Mouse (Mus musculus) heart, adult 9 months (tissue): ENCODE data around the gene Fez2.

Source experiments
- DNase-seq, 2 experiments: peaks; one replicate each; pipeline ENCODE4 v3.0.0; 2022; ENCODE audit warnings: low spot score in 2 of 2

Fez2 gene

DNA sequence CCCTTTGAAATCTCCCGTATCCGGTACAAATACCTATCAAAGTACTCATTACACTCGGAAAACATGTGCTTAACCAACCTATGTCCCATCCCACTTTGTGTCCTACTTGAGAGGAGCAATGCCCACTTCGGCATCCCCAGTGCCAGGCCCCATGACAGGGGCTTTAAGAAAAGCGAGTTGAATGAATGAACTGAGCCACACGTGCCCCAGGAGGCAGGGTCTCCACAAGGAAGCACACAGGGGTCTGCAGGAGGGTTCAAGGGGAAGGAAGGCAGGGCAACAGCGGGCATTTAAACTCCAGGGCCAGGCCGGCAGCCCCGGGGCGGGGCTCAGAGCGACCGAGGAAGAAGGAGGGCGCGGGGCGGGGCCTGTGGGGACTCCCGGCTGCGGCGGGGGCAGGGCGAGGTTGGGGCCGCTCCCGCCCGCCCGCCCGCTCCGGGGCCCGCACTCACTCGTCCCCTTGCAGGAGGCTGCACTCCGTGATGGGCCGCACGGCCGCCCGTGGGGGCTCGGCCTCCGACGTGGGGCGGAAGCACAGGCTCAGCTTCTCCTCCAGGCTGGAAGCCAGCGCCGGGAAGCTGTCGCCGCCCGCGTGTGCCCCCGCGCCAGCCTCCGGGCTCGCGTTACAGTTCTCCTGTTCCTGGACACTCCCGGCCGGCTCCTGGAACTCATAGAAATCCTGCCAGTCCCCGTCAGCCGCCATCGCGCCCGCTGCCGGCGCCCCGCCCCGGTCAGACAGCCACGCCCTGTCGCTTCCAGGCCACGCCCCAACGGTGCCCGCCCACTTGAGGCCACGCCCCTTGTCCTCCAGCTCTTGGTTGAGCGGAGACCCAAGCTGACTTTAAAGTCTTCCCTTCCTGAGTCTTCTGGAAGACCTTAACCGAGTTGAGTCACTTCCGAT lies at the start of gene Fez2:
TSS of gene Fez2 (minus strand) at position 772 of the 901 bp plus-strand sequence.
- DNase-seq, result peak; percentile 93 to 95

DNA sequence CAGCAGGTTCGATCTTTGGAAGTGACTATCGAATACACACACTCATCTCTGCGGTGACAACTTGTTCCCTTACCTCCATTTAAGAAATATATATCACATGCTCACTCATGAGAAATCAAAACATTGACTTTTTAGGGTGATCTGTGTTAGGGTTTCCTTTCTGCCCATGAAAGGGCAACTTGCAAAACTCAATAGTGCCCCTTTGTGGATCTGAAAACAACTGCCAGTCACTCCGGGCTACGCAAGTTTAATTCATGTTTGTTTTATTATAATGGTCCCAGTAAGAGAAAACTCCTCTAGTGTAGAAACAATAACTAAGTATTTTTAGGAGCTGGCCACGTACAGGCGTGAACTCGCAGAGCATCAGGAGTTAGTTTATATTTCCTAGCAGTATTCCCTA lies 47.5 kb upstream of the Fez2 start:
- no peak for DNase-seq

- no peak for DNase-seq
Measured at GRCm38 (mm10) chr17:78465071-78465470, 47.1 kb upstream of the Fez2 start.

GRCm38 (mm10) chr17:78460140-78460539 lies 42.2 kb upstream of the Fez2 start:
- DNase-seq, result no peak

- no peak for DNase-seq
Measured at GRCm38 (mm10) chr17:78455556-78455955, 37.6 kb upstream of the Fez2 start.

- DNase-seq, result peak; percentile 41 to 76
Measured at GRCm38 (mm10) chr17:78455114-78455513, 37.2 kb upstream of the Fez2 start.

GRCm38 (mm10) chr17:78454189-78454977 lies 36.4 kb upstream of the Fez2 start:
- DNase-seq, result peak in 1 of 2 experiments; percentile 32

- DNase-seq, result no peak
Measured at GRCm38 (mm10) chr17:78453529-78453928, 35.6 kb upstream of the Fez2 start.

DNA sequence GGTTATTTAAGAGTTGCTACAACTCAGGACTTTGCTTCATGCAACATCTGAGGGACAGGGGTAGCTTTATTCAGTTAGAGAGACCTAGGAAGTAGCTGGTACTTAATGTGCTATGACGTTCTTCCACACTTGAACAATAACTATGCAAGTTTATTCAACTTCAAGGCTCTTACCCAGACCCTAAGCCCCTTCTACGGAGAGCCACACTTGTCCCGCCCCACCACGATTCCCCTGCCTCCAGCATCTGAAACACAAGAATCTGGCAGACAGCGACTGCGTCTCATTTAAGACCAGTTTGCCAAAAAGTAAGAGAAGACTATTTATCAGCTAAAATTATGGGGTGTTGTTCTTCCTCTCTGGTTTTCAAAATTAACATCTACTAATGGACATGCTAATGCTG lies 33.9 kb upstream of the Fez2 start:
- DNase-seq, result no peak

DNA sequence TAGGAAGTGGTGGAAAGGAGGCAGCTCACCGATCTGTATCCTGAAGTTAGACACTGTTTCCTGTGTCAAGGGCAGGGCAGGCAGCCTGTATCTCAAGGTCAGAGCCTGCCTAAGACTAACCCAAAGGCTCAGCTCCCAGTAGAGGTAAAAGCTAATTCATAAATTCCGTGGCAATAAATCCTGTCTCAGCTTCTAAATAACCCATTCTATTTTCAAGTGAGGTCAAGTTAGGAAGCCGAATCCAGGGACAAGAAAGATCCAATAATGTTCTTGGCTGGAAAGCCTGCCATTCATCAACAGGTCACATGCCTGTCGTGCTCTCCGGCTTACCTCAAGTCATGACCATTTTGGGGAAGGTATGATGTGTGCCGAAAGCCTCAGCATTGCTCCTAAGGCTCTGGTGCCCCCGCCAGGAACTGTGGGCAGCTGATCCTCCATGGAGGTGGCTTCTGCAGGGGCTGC lies 33.4 kb upstream of the Fez2 start:
- peak; percentile 39 for DNase-seq

DNA sequence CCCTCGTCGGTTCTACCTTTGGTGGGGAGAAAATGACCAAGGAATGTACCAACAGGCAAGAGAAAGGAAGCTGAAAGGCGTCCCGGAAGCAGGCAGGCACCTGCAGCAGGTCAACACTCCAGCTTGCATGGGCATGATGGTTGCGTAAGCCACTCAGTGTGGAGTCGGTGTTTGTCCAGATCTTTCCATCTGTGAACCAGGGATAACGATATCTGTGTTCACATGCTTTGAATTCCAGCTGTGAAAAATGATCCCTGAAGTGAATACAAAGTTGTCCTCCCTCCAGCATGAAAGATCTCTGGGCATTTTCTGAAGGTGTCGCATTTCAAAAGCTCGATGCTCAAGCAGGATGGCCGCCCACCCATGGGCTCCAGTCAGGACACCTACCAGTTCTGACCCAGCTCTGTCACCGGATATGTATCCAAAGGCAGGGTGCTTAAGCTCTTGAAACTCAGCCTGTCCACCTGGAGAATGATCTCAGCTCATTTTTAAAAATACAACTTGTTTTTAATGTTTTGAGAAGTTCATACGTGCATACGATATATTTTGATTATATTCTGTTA lies 31.8 kb upstream of the Fez2 start:
- DNase-seq, result no peak

DNA sequence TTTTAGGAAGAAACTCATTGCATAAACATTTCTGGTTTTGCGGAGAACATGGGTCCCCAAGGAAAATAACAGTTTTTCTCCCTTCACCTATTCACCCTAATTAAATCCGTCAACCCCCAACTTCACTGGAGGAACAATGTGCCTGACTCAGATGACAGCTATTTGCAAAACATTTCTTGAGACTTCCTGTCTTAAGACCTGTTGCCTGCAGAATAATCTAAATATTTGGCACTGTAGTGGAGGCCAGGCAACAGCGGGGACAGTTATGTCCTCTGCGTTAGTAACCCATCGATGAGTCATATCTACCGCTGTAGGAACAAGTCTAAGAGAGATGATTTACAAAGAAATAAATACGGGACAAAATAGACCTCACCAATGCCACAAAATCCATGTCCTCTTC lies 26.9 kb upstream of the Fez2 start:
- no peak for DNase-seq

DNA sequence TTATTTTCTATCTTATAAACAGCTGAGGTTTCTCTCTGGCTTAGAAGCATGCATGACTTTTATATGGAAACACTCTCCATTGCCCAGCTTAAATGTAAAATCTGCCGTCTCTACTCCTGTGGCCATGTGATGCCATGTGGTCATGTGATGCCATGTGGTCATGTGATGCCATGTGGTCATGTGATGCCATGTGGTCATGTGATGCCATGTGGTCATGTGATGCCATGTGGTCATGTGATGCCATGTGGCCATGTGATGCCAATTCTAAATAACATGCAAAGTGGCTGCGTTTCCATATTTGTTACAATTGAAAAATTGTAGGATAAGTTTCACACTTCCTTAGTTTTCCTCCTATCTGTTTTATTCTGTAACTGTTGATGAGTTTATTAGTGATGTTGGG lies 22.8 kb upstream of the Fez2 start:
- DNase-seq, result no peak

GRCm38 (mm10) chr17:78437161-78437560 lies 19.2 kb upstream of the Fez2 start:
- no peak for DNase-seq

DNA sequence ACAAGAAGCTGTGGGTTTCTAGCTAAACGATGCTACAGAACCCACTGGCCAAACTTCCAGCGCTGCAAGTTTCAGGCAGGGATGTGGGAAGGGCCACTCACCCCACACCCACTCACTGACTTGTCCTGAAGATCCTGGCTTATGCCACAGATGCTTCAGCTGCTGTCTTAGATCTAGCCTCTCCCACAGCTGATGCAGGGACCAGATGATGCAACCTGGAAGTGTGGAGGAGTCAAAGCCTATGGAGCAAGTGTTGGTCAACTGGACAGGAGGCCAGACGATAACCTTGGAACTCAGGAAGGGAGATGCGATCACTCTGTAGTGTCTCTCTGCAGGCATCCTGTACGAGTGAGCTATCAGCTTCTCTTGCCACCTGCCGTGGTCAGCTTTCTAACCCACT lies 17.7 kb upstream of the Fez2 start:
- DNase-seq, result no peak

DNA sequence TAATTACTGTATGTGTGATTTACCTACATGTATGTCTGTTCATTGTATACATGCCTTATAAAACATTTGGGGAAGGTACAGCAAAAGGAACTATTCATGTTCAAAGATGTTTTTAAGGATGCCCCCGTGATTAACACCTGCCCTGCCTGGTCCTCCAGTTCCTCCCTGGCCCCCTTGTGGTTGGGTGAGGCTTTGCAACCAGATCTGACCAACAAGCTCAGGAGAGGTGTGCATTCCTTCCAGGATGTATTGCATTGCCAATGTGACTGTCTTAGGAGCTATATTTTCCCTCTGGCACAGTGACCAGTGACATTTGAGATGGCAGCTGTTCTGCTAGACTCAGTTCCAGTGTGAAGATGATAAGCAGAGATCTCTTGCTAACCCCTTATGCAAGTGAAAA lies 16.8 kb upstream of the Fez2 start:
- DNase-seq, result peak in 1 of 2 experiments; percentile 41

GRCm38 (mm10) chr17:78430374-78430773 lies 12.4 kb upstream of the Fez2 start:
- no peak for DNase-seq

- no peak for DNase-seq
Measured at GRCm38 (mm10) chr17:78429051-78429450, 11.1 kb upstream of the Fez2 start.

DNA sequence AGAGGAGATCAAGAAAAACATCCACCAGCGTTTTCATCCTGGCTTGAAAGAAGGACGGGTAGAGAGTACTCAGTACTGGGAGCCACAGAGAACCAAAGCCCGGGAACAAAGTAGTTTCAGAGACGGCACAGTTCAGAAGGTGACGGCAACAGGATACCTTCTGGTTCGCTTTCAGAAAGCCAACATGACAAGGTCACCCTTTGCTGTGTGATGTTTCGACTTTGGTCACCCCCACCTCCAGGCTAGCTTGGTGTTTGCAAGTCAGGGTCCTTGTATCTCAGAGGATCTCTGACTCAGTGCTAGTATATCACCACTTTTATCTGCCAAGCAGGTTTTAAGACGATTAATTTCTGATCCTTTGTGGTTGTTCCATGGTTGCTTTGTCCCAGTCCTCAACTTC lies 7.1 kb upstream of the Fez2 start:
- DNase-seq, result no peak

- peak in 1 of 2 experiments; percentile 58 for DNase-seq
Measured at GRCm38 (mm10) chr17:78419216-78419615, 1.3 kb upstream of the Fez2 start.

GRCm38 (mm10) chr17:78415255-78415654 lies 2.7 kb downstream of the Fez2 start:
- no peak for DNase-seq

DNA sequence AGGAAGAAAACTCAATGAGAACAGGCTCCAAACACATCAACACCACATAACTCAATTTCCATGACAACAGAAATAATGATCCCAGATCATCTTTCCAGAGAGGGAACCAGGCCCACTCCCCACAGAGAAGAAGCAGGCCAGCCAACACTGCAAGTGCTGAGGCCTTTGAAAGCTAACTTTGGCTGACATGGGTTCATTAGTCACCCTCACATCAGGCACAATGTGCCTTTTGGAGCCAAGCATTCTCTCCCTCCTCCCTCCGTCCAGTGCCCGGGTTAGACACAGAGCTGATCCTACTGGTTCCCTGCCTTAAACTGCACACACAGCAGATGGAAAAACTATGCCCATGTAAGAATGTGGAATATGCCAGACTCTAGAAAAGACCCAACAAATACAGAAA lies 8.1 kb downstream of the Fez2 start:
- DNase-seq, result no peak
